Mouse (Mus musculus) MEL (cell line): ENCODE measurements at regions not wholly inside any gene's neighbourhood (a gene's known extent, or its start where the extent isn't known, plus 50 kb on each side); places are given as distances from the start of the nearest gene placed in this dataset.

Experiments
- CTCF ChIP-seq, 3 experiments: IDR thresholded peaks in 2 of 3; conservative IDR thresholded peaks in 1 of 3; 2 replicates each; pipeline ENCODE4 v1.5.1; 2011 to 2012; ENCODE audit warnings: low read length in 3 of 3, low read depth in 2 of 3, mild to moderate bottlenecking in 2 of 3, improper control_type of control experiment in 1 of 3, inconsistent platforms in 1 of 3, mixed read lengths in 1 of 3, moderate library complexity in 1 of 3; ENCODE audit not compliant: control insufficient read depth in 1 of 3, insufficient read depth in 1 of 3, poor library complexity in 1 of 3, severe bottlenecking in 1 of 3
- EP300 ChIP-seq, 2 experiments: IDR thresholded peaks; 2 replicates each; pipeline ENCODE4 v1.6.1; 2011; ENCODE audit warnings: improper control_type of control experiment in 2 of 2, low read length in 2 of 2, low read depth in 1 of 2, mild to moderate bottlenecking in 1 of 2
- GABPA ChIP-seq: IDR thresholded peaks from 2 replicates; pipeline ENCODE4 v1.6.1; 2012; ENCODE audit warnings: low read depth, mild to moderate bottlenecking, inconsistent platforms, low read length, improper control_type of control experiment, moderate library complexity
- GATA1 ChIP-seq: IDR thresholded peaks from 2 replicates; pipeline ENCODE4 v1.6.1; 2011; ENCODE audit warnings: low read depth, low read length, improper control_type of control experiment
- JUND ChIP-seq: IDR thresholded peaks from 2 replicates; pipeline ENCODE4 v1.6.1; 2011; ENCODE audit warnings: low read depth, mild to moderate bottlenecking, improper control_type of control experiment, low read length
- MAZ ChIP-seq: IDR thresholded peaks from 2 replicates; pipeline ENCODE4 v1.6.1; 2012; ENCODE audit warnings: low read depth, mild to moderate bottlenecking, inconsistent platforms, low read length, improper control_type of control experiment
- POLR2A ChIP-seq, 2 experiments: IDR thresholded peaks; 2 replicates each; pipeline ENCODE4 v1.6.1; 2011 to 2012; ENCODE audit warnings: low read length in 2 of 2, mild to moderate bottlenecking in 2 of 2, control low read depth in 1 of 2, improper control_type of control experiment in 1 of 2, low read depth in 1 of 2, moderate library complexity in 1 of 2; ENCODE audit not compliant: control insufficient read depth in 1 of 2, insufficient read depth in 1 of 2, poor library complexity in 1 of 2
- POLR2AphosphoS5 ChIP-seq: IDR thresholded peaks from 2 replicates; pipeline ENCODE4 v1.6.1; 2012; ENCODE audit warnings: low read depth, borderline replicate concordance, mild to moderate bottlenecking, inconsistent platforms, low read length, moderate library complexity, mixed read lengths
- SIN3A ChIP-seq: IDR thresholded peaks from 2 replicates; pipeline ENCODE4 v1.6.1; 2012; ENCODE audit warnings: low read length, improper control_type of control experiment, inconsistent platforms
- USF1 ChIP-seq: IDR thresholded peaks from 2 replicates; pipeline ENCODE4 v1.6.1; 2014; ENCODE audit warnings: low read depth, mild to moderate bottlenecking, inconsistent platforms, low read length, improper control_type of control experiment, moderate library complexity
- ZC3H11A ChIP-seq: IDR thresholded peaks from 2 replicates; pipeline ENCODE4 v1.6.1; 2012; ENCODE audit warnings: low read depth, mild to moderate bottlenecking, inconsistent platforms, low read length, improper control_type of control experiment
- ZKSCAN1 ChIP-seq: IDR thresholded peaks from 2 replicates; pipeline ENCODE4 v1.6.1; 2012; ENCODE audit warnings: low read depth, mild to moderate bottlenecking, inconsistent platforms, low read length, improper control_type of control experiment, moderate library complexity

DNA sequence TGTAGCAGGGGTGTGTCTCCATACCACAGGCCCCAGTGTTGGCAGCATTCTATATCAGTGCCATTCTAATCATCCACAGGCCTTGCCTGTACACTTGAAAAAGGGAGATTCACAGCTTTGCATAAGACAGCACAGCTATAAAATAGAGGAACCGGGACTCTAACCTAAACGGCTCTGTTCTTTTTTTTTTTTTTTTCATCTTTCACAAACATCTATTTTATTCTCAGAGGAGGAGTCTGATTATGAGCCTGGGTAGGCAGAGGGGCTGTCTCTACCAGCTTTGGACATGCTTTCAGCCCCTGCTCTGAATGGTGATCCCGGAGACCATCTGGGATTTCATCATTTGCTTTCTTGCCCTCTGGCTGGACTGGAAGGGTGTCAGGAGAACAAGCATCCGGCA lies 195.6 kb upstream of the Clint1 start:
- TF ChIP-seq EP300 (IDR thresholded peaks at IDR 0.05; ENCODE audit: low read depth in 1 of 2, low read length in 2 of 2) (no peak), CTCF (IDR thresholded peaks at IDR 0.05 in 2 of 3, conservative IDR thresholded peaks at IDR 0.05 in 1 of 3; ENCODE audit: control insufficient read depth in 1 of 3, insufficient read depth in 1 of 3, low read depth in 2 of 3, low read length in 3 of 3, poor library complexity in 1 of 3, severe bottlenecking in 1 of 3) (no peak), GATA1 (no peak), SIN3A (no peak), JUND (no peak), POLR2A (IDR thresholded peaks at IDR 0.05; ENCODE audit: control insufficient read depth in 1 of 2, insufficient read depth in 1 of 2, low read depth in 1 of 2, low read length in 2 of 2, poor library complexity in 1 of 2) (no peak), MAZ (no peak), USF1 (no peak), POLR2AphosphoS5 (no peak), ZC3H11A (no peak), GABPA (no peak), ZKSCAN1 (no peak)
